Mouse (Mus musculus): ENCODE measurements around the gene 2510009E07Rik. TPM values are rescaled to one million over a fixed set of nuclear protein-coding genes. Genes with fewer than 3 reads are reported as not detected.
A peak's percentile ranks its signal among the peaks of the same experiment; 100 is the strongest.
"Not testable (repeated sequence)": the region's sequence is repeated elsewhere in the genome, so short reads cannot be mapped to it uniquely, and the experiment has no call there.

The 2510009E07Rik gene
- polyA plus RNA-seq, 1 experiment from 2014 or later = 21.3 TPM

- H3K27ac ChIP-seq; H3K27me3 ChIP-seq; H3K4me1 ChIP-seq; H3K9me3 ChIP-seq; H3K4me2 ChIP-seq; H3K4me3 ChIP-seq; H3K9ac ChIP-seq; ATAC-seq (ENCODE audit: insufficient number of reproducible peaks, insufficient read depth, low FRiP score, low TSS enrichment, low read depth): not testable (repeated sequence)
- peaks cover 14% of the 10 kb centered on the region for H3K36me3 ChIP-seq
Observed at GRCm38 (mm10) chr16:21673046-21673445, 21.4 kb downstream of the 2510009E07Rik start.

GRCm38 (mm10) chr16:21671878-21672277 lies 22.6 kb downstream of the 2510009E07Rik start:
- no peak for ATAC-seq (ENCODE audit: insufficient number of reproducible peaks, insufficient read depth, low FRiP score, low TSS enrichment, low read depth)
- H3K9ac ChIP-seq = no peak overlapping the region
- no peaks in the 10 kb centered on the region for H3K4me1 ChIP-seq
- H3K36me3 ChIP-seq = peaks cover 11% of the 10 kb centered on the region
- H3K27ac ChIP-seq = no peak overlapping the region
- H3K27me3 ChIP-seq = peaks cover 3% of the 10 kb centered on the region; the same call in 1 of the 2 replicates
- H3K4me3 ChIP-seq = no peak overlapping the region
- no peak overlapping the region for H3K4me2 ChIP-seq
- WGBS = 83% methylated on average over 4 of the region's 4 CpGs
- H3K9me3 ChIP-seq = no peaks in the 10 kb centered on the region

- H3K9ac ChIP-seq = no peak overlapping the region
- no peaks in the 10 kb centered on the region for H3K4me1 ChIP-seq
- peaks cover 4% of the 10 kb centered on the region; the same call in 1 of the 2 replicates for H3K36me3 ChIP-seq
- H3K4me3 ChIP-seq = no peak overlapping the region
- H3K9me3 ChIP-seq = no peaks in the 10 kb centered on the region
- peaks cover 29% of the 10 kb centered on the region for H3K27me3 ChIP-seq
- ATAC-seq (ENCODE audit: insufficient number of reproducible peaks, insufficient read depth, low FRiP score, low TSS enrichment, low read depth) = no peak
- H3K27ac ChIP-seq = no peak overlapping the region
- H3K4me2 ChIP-seq = no peak overlapping the region
- 14% methylated on average over 4 of the region's 4 CpGs for WGBS
Observed at GRCm38 (mm10) chr16:21665423-21665986, 29.0 kb downstream of the 2510009E07Rik start.

GRCm38 (mm10) chr16:21664633-21665363 lies 29.7 kb downstream of the 2510009E07Rik start:
- H3K4me1 ChIP-seq = no peaks in the 10 kb centered on the region
- no peak overlapping the region for H3K4me2 ChIP-seq
- H3K27me3 ChIP-seq = peaks cover 29% of the 10 kb centered on the region
- WGBS = 15% methylated on average over 18 of the region's 18 CpGs
- no peak overlapping the region for H3K9ac ChIP-seq
- H3K27ac ChIP-seq = no peak overlapping the region
- no peak overlapping the region for H3K4me3 ChIP-seq
- ATAC-seq (ENCODE audit: insufficient number of reproducible peaks, insufficient read depth, low FRiP score, low TSS enrichment, low read depth) = no peak
- H3K9me3 ChIP-seq = no peaks in the 10 kb centered on the region
- H3K36me3 ChIP-seq = peaks cover 4% of the 10 kb centered on the region; the same call in 1 of the 2 replicates

- no peak for ATAC-seq (ENCODE audit: insufficient number of reproducible peaks, insufficient read depth, low FRiP score, low TSS enrichment, low read depth)
- Histone ChIP-seq H3K9me3 (no peaks in the 10 kb centered on the region), H3K4me3 (no peak overlapping the region), H3K4me1 (no peaks in the 10 kb centered on the region), H3K4me2 (no peak overlapping the region), H3K27ac (no peak overlapping the region), H3K36me3 (peaks cover 31% of the 10 kb centered on the region), H3K9ac (no peak overlapping the region), H3K27me3 (no peaks in the 10 kb centered on the region)
- WGBS = 89% methylated on average over 9 of the region's 9 CpGs
Observed at GRCm38 (mm10) chr16:21655961-21656360, 38.5 kb downstream of the 2510009E07Rik start.

- Histone ChIP-seq H3K27ac (no peak overlapping the region), H3K9ac (no peak overlapping the region), H3K9me3 (no peaks in the 10 kb centered on the region), H3K27me3 (no peaks in the 10 kb centered on the region), H3K4me3 (no peak overlapping the region), H3K36me3 (peaks cover 31% of the 10 kb centered on the region), H3K4me1 (no peaks in the 10 kb centered on the region), H3K4me2 (no peak overlapping the region)
- ATAC-seq (ENCODE audit: insufficient number of reproducible peaks, insufficient read depth, low FRiP score, low TSS enrichment, low read depth) = no peak
- 44% methylated on average over 6 of the region's 6 CpGs for WGBS
Observed at GRCm38 (mm10) chr16:21655291-21655690, 39.2 kb downstream of the 2510009E07Rik start.

GRCm38 (mm10) chr16:21654384-21654783 lies 40.1 kb downstream of the 2510009E07Rik start:
- ATAC-seq (ENCODE audit: insufficient number of reproducible peaks, insufficient read depth, low FRiP score, low TSS enrichment, low read depth) = no peak
- WGBS = 85% methylated on average over 5 of the region's 5 CpGs
- Histone ChIP-seq H3K4me1 (no peaks in the 10 kb centered on the region), H3K4me2 (no peak overlapping the region), H3K9me3 (no peaks in the 10 kb centered on the region), H3K27me3 (no peaks in the 10 kb centered on the region), H3K4me3 (no peak overlapping the region), H3K9ac (no peak overlapping the region), H3K27ac (no peak overlapping the region), H3K36me3 (peaks cover 30% of the 10 kb centered on the region)

GRCm38 (mm10) chr16:21653151-21653550 lies 41.3 kb downstream of the 2510009E07Rik start:
- H3K27me3 ChIP-seq = no peaks in the 10 kb centered on the region
- no peak overlapping the region for H3K4me3 ChIP-seq
- peaks cover 29% of the 10 kb centered on the region for H3K36me3 ChIP-seq
- H3K9ac ChIP-seq = no peak overlapping the region
- no peak overlapping the region for H3K4me2 ChIP-seq
- no peak overlapping the region for H3K27ac ChIP-seq
- no peak for ATAC-seq (ENCODE audit: insufficient number of reproducible peaks, insufficient read depth, low FRiP score, low TSS enrichment, low read depth)
- no peaks in the 10 kb centered on the region for H3K4me1 ChIP-seq
- WGBS = 73% methylated on average over 15 of the region's 15 CpGs
- H3K9me3 ChIP-seq = no peaks in the 10 kb centered on the region

GRCm38 (mm10) chr16:21651161-21651560 lies 43.3 kb downstream of the 2510009E07Rik start:
- Histone ChIP-seq H3K36me3 (peaks cover 30% of the 10 kb centered on the region), H3K27ac (no peak overlapping the region), H3K4me3 (no peak overlapping the region), H3K4me1 (no peaks in the 10 kb centered on the region), H3K9ac (no peak overlapping the region), H3K4me2 (no peak overlapping the region), H3K27me3 (no peaks in the 10 kb centered on the region), H3K9me3 (no peaks in the 10 kb centered on the region)
- ATAC-seq (ENCODE audit: insufficient number of reproducible peaks, insufficient read depth, low FRiP score, low TSS enrichment, low read depth) = no peak
- 82% methylated on average over 4 of the region's 4 CpGs for WGBS

- no peak overlapping the region for H3K4me2 ChIP-seq
- 83% methylated on average over 3 of the region's 3 CpGs for WGBS
- H3K36me3 ChIP-seq = peaks cover 30% of the 10 kb centered on the region
- no peak for ATAC-seq (ENCODE audit: insufficient number of reproducible peaks, insufficient read depth, low FRiP score, low TSS enrichment, low read depth)
- no peak overlapping the region for H3K4me3 ChIP-seq
- H3K27ac ChIP-seq = peak overlapping the region; percentile 24; the same call in 1 of the 2 replicates
- H3K4me1 ChIP-seq = no peaks in the 10 kb centered on the region
- H3K9ac ChIP-seq = no peak overlapping the region
- H3K9me3 ChIP-seq = no peaks in the 10 kb centered on the region
- H3K27me3 ChIP-seq = no peaks in the 10 kb centered on the region
Observed at GRCm38 (mm10) chr16:21650289-21650688, 44.2 kb downstream of the 2510009E07Rik start.

GRCm38 (mm10) chr16:21648800-21649199 lies 45.7 kb downstream of the 2510009E07Rik start:
- Histone ChIP-seq H3K4me3 (no peak overlapping the region), H3K9ac (no peak overlapping the region), H3K36me3 (peaks cover 35% of the 10 kb centered on the region), H3K27ac (no peak overlapping the region), H3K4me2 (no peak overlapping the region), H3K4me1 (peaks cover 7% of the 10 kb centered on the region), H3K9me3 (no peaks in the 10 kb centered on the region), H3K27me3 (no peaks in the 10 kb centered on the region)
- no peak for ATAC-seq (ENCODE audit: insufficient number of reproducible peaks, insufficient read depth, low FRiP score, low TSS enrichment, low read depth)
- 75% methylated on average over 4 of the region's 4 CpGs for WGBS

GRCm38 (mm10) chr16:21646496-21646895 lies 48.0 kb downstream of the 2510009E07Rik start:
- Histone ChIP-seq H3K4me3 (no peak overlapping the region), H3K36me3 (peaks cover 19% of the 10 kb centered on the region; the same call in 1 of the 2 replicates), H3K9ac (no peak overlapping the region), H3K9me3 (no peaks in the 10 kb centered on the region), H3K4me1 (peaks cover 13% of the 10 kb centered on the region), H3K4me2 (no peak overlapping the region), H3K27me3 (no peaks in the 10 kb centered on the region), H3K27ac (no peak overlapping the region)
- 69% methylated on average over 3 of the region's 3 CpGs for WGBS
- no peak for ATAC-seq (ENCODE audit: insufficient number of reproducible peaks, insufficient read depth, low FRiP score, low TSS enrichment, low read depth)
